Mouse (Mus musculus) kidney, embryonic 16.5 days (tissue): Measurements from ENCODE around the gene Ppa1. TPM values are rescaled to one million over a fixed set of nuclear protein-coding genes. Genes with fewer than 3 reads are reported as not detected.

Source experiments
- ATAC-seq: fragments of 200-750 bp; cut with Nextera tagmentation; 2 replicates; pipeline ENCODE4 v1.8.0; 2017; ENCODE audit warnings: moderate TSS enrichment; ENCODE audit not compliant: low FRiP score, low TSS enrichment
- H3K27ac ChIP-seq: fragments of 300-500 bp; sonication (generic); 2 replicates; pipeline ENCODE4 v1.5.1; 2014; ENCODE audit warnings: low read length
- H3K27me3 ChIP-seq: fragments of 300-500 bp; sonication (generic); 2 replicates; pipeline ENCODE4 v1.6.1; 2014; ENCODE audit warnings: low read length, control low read depth, mixed read lengths; ENCODE audit not compliant: insufficient read depth
- H3K36me3 ChIP-seq: fragments of 300-500 bp; sonication (generic); 2 replicates; pipeline ENCODE4 v1.6.1; 2014; ENCODE audit warnings: low read length, control low read depth, mixed read lengths; ENCODE audit not compliant: insufficient read depth
- H3K4me1 ChIP-seq: fragments of 300-500 bp; sonication (generic); 2 replicates; pipeline ENCODE4 v1.6.1; 2014; ENCODE audit warnings: low read length, control low read depth, mixed read lengths; ENCODE audit not compliant: insufficient read depth
- H3K4me2 ChIP-seq: fragments of 300-500 bp; sonication (generic); replicated peaks from 2 replicates; pipeline ENCODE4 v1.6.1; 2014; ENCODE audit warnings: low read depth, low read length
- H3K4me3 ChIP-seq: fragments of 300-500 bp; sonication (generic); 2 replicates; pipeline ENCODE4 v1.5.1; 2014; ENCODE audit warnings: mild to moderate bottlenecking, low read length
- H3K9ac ChIP-seq: fragments of 300-500 bp; sonication (generic); replicated peaks from 2 replicates; pipeline ENCODE4 v1.6.1; 2014; ENCODE audit warnings: low read length
- H3K9me3 ChIP-seq: fragments of 300-500 bp; sonication (generic); 2 replicates; pipeline ENCODE4 v1.6.1; 2016; ENCODE audit warnings: low read length, control low read depth
- WGBS: fragments of 180-500 bp; shearing (Covaris S2); extraction: QIAGEN DNeasy Blood & Tissue Kit; methylation state at CpG from one replicate; pipeline ENCODE4 v1.1.7; 2014; 5-methylcytosine and 5-hydroxymethylcytosine counted together
- polyA plus RNA-seq: library from polyadenylated mRNA; unstranded; fragments of >200 nt; fragmentation: Nextera tagmentation; extraction: Ambion mirVana; gene quantifications from 2 replicates; pipeline ENCODE4 v1.2.1, GENCODE M21; 2015

Ppa1 gene
- polyA plus RNA-seq, 1 experiment from 2014 or later = 179 TPM

DNA sequence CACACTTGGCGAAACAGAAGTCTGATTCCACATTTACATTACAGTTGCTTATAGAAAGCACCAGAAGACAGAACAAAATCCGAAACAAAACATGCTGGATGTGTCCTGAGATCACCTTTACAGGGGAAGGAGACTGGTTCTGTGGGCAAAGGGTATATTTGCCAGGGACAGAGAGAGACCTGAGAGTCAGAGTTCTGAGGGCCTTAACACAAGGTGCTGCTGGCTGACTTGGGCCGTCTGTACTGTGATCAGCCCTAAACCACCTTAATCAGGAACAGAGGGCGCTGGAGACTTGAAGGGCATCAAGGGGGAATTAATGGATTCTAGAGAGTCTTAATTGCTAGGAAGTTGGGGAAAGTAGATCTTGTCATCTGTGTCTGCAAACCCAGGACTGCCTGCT is 45.2 kb downstream of the Ppa1 start:
- Histone ChIP-seq H3K27me3 (no peaks in the 10 kb centered on the region), H3K9me3 (no peaks in the 10 kb centered on the region), H3K4me1 (peaks cover 14% of the 10 kb centered on the region), H3K4me2 (no peak overlapping the region), H3K9ac (no peak overlapping the region), H3K4me3 (no peak overlapping the region), H3K27ac (no peak overlapping the region), H3K36me3 (peaks cover 46% of the 10 kb centered on the region)
- WGBS = 74% methylated on average over 4 of the region's 4 CpGs
- ATAC-seq = no peak

GRCm38 (mm10) chr10:61694870-61695670 is 46.7 kb downstream of the Ppa1 start, which contains the start of gene Tysnd1:
Gene Tysnd1 (plus strand): TSS chr10:61695514.
- Histone ChIP-seq H3K27ac (no peak within 1 kb of the TSS; the same call in 1 of the 2 replicates), H3K9ac (peak within 1 kb of the TSS; percentile 77), H3K9me3 (no peaks in the 10 kb centered on the region), H3K27me3 (no peaks in the 10 kb centered on the region), H3K4me1 (peaks cover 14% of the 10 kb centered on the region), H3K4me3 (peak within 1 kb of the TSS; percentile 83), H3K36me3 (peaks cover 38% of the 10 kb centered on the region), H3K4me2 (peak within 1 kb of the TSS; percentile 98)
- 0% methylated on average over 42 of the region's 42 CpGs for WGBS
- peak; percentile 97 for ATAC-seq

DNA sequence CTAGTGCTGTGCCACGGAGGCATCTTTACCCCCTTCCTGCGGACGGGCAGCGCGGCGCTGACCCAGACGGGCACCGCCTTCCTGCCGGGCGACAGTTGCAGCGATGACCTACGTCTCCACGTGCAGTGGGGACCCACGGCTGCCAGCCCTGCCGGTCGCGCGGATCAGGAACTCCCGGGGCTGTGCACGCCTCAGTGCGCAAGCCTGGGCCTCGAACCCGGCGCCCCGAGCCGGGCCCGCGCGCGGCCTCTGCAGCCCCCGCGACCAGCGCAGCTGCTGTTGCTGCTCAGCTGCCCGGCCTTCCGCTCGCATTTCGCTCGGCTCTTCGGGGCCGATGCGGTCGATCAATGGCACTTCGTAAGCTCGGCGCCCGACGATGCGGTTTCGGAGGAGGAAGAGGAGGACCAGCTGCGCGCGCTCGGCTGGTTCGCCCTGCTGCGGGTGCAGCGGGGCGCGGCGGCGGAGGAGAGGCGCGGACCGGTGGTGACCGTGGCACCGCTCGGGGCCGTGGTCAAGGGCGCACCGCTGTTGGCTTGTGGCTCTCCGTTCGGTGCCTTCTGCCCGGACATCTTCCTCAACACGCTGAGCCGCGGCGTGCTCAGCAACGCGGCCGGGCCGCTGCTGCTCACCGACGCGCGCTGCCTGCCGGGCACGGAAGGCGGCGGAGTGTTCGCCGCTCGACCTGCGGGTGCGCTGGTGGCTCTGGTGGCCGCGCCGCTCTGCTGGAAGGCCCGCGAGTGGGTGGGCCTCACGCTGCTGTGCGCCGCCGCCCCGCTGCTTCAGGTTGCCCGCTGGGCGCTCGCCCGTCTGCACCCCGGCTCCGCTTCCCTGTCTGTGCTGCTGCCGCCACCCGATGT is 47.6 kb downstream of the Ppa1 start:
- H3K36me3 ChIP-seq = peaks cover 32% of the 10 kb centered on the region
- no peak overlapping the region; the same call in 1 of the 2 replicates for H3K27ac ChIP-seq
- no peaks in the 10 kb centered on the region for H3K9me3 ChIP-seq
- peak overlapping the region; percentile 77 for H3K9ac ChIP-seq
- peak overlapping the region; percentile 98 for H3K4me2 ChIP-seq
- peak; percentile 40; the same call in 1 of the 2 replicates for ATAC-seq
- H3K4me3 ChIP-seq = peak overlapping the region; percentile 83
- peaks cover 14% of the 10 kb centered on the region for H3K4me1 ChIP-seq
- H3K27me3 ChIP-seq = no peaks in the 10 kb centered on the region
- WGBS = under 1% methylated on average over 98 of the region's 111 CpGs

- Histone ChIP-seq H3K4me3 (peak overlapping the region; percentile 83), H3K4me1 (peaks cover 14% of the 10 kb centered on the region), H3K27ac (no peak overlapping the region; the same call in 1 of the 2 replicates), H3K9me3 (no peaks in the 10 kb centered on the region), H3K9ac (peak overlapping the region; percentile 77), H3K36me3 (peaks cover 27% of the 10 kb centered on the region), H3K27me3 (no peaks in the 10 kb centered on the region), H3K4me2 (peak overlapping the region; percentile 98)
- 8% methylated on average over 19 of the region's 19 CpGs for WGBS
- ATAC-seq = no peak
Measured at GRCm38 (mm10) chr10:61696560-61696823, 48.1 kb downstream of the Ppa1 start.

GRCm38 (mm10) chr10:61697028-61697427 is 48.7 kb downstream of the Ppa1 start:
- Histone ChIP-seq H3K36me3 (peaks cover 27% of the 10 kb centered on the region), H3K27me3 (no peaks in the 10 kb centered on the region), H3K4me3 (peak overlapping the region; percentile 83), H3K4me1 (peaks cover 14% of the 10 kb centered on the region), H3K4me2 (peak overlapping the region; percentile 98), H3K9ac (peak overlapping the region; percentile 77), H3K9me3 (no peaks in the 10 kb centered on the region), H3K27ac (no peak overlapping the region)
- 76% methylated on average over 2 of the region's 2 CpGs for WGBS
- peak; percentile 24; the same call in 1 of the 2 replicates for ATAC-seq

DNA sequence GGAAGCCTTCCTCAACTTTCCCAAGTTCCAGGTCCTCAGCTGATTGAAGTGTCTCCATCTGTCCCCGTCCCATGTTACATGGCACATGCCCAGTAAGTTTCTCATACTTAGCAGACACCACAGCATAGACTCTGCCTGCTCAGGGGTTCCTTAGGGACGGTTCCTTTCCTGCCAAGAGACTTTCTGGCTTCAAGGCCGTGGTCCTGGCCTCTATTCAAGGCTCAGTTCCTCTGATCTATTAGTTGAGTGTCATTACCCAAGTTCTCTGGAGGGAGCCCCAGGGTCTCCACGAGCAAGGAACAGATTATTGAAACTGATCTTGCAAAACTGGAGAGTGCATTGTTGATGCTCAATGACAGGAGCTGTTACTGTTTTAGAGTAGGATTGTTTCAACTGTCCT is 56.3 kb downstream of the Ppa1 start:
- H3K4me1 ChIP-seq = no peaks in the 10 kb centered on the region
- no peaks in the 10 kb centered on the region for H3K27me3 ChIP-seq
- 79% methylated on average over 4 of the region's 4 CpGs for WGBS
- H3K9me3 ChIP-seq = no peaks in the 10 kb centered on the region
- H3K4me3 ChIP-seq = no peak overlapping the region
- no peak for ATAC-seq
- no peak overlapping the region for H3K4me2 ChIP-seq
- H3K9ac ChIP-seq = no peak overlapping the region
- H3K36me3 ChIP-seq = peaks cover 27% of the 10 kb centered on the region
- no peak overlapping the region for H3K27ac ChIP-seq

- WGBS = 69% methylated on average over 6 of the region's 6 CpGs
- Histone ChIP-seq H3K4me3 (no peak overlapping the region), H3K9me3 (no peaks in the 10 kb centered on the region), H3K27me3 (no peaks in the 10 kb centered on the region), H3K4me2 (no peak overlapping the region), H3K9ac (no peak overlapping the region), H3K27ac (no peak overlapping the region), H3K4me1 (no peaks in the 10 kb centered on the region), H3K36me3 (peaks cover 22% of the 10 kb centered on the region)
- ATAC-seq = peak; percentile 67; the same call in 1 of the 2 replicates
Measured at GRCm38 (mm10) chr10:61706412-61707375, 58.3 kb downstream of the Ppa1 start.

- no peak for ATAC-seq
Measured at GRCm38 (mm10) chr10:61713601-61714000, 65.2 kb downstream of the Ppa1 start.

DNA sequence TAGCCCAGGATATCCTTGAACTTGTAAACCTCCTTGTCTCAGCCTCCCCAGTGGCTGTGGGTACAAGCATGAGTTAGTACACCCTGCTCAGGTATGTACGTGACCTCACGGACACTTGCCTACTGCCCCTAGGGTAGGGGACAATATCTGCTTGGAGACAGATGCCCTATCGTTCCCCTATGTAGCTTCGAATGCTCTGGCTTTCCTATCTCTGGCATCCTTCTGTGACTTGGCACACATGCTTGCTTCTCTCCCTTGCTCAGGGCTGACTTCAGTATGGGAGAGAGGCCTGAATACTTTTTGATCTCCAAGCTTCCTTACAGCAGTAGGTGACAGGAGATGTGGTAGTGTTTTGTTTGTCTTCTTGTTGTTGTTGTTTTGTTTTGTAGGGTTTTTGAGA is 65.8 kb downstream of the Ppa1 start:
- ATAC-seq = no peak
- H3K4me2 ChIP-seq = no peak overlapping the region
- H3K27me3 ChIP-seq = no peaks in the 10 kb centered on the region
- H3K36me3 ChIP-seq = no peaks in the 10 kb centered on the region
- no peak overlapping the region for H3K4me3 ChIP-seq
- WGBS = over 99% methylated on average over 4 of the region's 4 CpGs
- H3K9ac ChIP-seq = no peak overlapping the region
- H3K27ac ChIP-seq = no peak overlapping the region
- peaks cover 10% of the 10 kb centered on the region for H3K4me1 ChIP-seq
- H3K9me3 ChIP-seq = no peaks in the 10 kb centered on the region

More at GRCm38 (mm10) chr10:61713601-61714000, 65.2 kb downstream of the Ppa1 start:
- Histone ChIP-seq H3K4me3 (no peak overlapping the region), H3K4me2 (no peak overlapping the region), H3K27me3 (no peaks in the 10 kb centered on the region), H3K4me1 (peaks cover 10% of the 10 kb centered on the region), H3K36me3 (no peaks in the 10 kb centered on the region), H3K27ac (no peak overlapping the region), H3K9me3 (no peaks in the 10 kb centered on the region), H3K9ac (no peak overlapping the region)
- 72% methylated on average over 3 of the region's 3 CpGs for WGBS
